Mouse (Mus musculus) limb, embryonic 10.5 days (tissue): Measurements from ENCODE around the gene Bri3. TPM values are rescaled to one million over a fixed set of nuclear protein-coding genes. Genes with fewer than 3 reads are reported as not detected.
"Not testable (repeated sequence)": the region's sequence is repeated elsewhere in the genome, so short reads cannot be mapped to it uniquely, and the experiment has no call there.

Source experiments
- DNase-seq: peaks from one replicate; pipeline ENCODE4 v3.0.0-alpha.2; 2017; ENCODE audit warnings: low spot score
- H3K27ac ChIP-seq: fragments of 300-500 bp; sonication (generic); 2 replicates; pipeline ENCODE4 v1.5.1; 2016; ENCODE audit warnings: mild to moderate bottlenecking
- H3K27me3 ChIP-seq: fragments of 300-500 bp; sonication (generic); 2 replicates; pipeline ENCODE4 v1.6.1; 2016; ENCODE audit warnings: low read depth, mild to moderate bottlenecking; ENCODE audit not compliant: poor library complexity, severe bottlenecking
- H3K36me3 ChIP-seq: fragments of 300-500 bp; sonication (generic); 2 replicates; pipeline ENCODE4 v1.6.1; 2016; ENCODE audit warnings: mild to moderate bottlenecking, moderate library complexity
- H3K4me1 ChIP-seq: fragments of 300-500 bp; sonication (generic); 2 replicates; pipeline ENCODE4 v1.6.1; 2016
- H3K4me3 ChIP-seq: fragments of 300-500 bp; sonication (generic); 2 replicates; pipeline ENCODE4 v1.5.1; 2016; ENCODE audit warnings: mild to moderate bottlenecking, moderate library complexity
- H3K9me3 ChIP-seq: fragments of 300-500 bp; sonication (generic); replicated peaks from 2 replicates; pipeline ENCODE4 v1.6.1; 2016; ENCODE audit warnings: mild to moderate bottlenecking
- WGBS: fragments of 180-500 bp; shearing (Covaris S2); methylation state at CpG from one replicate; pipeline ENCODE4 v1.1.7; 2016; 5-methylcytosine and 5-hydroxymethylcytosine counted together
- polyA plus RNA-seq: library from polyadenylated mRNA; unstranded; fragments of >200 nt; fragmentation: Nextera tagmentation; extraction: Ambion mirVana; gene quantifications from 2 replicates; pipeline ENCODE4 v1.2.1, GENCODE M21; 2016

Bri3 gene
- polyA plus RNA-seq, 1 experiment from 2014 or later, result 122 TPM

GRCm38 (mm10) chr5:144322717-144323116, 78.5 kb downstream of the Bri3 start:
- no peaks in the 10 kb centered on the region for H3K36me3 ChIP-seq
- H3K27me3 ChIP-seq, result no peaks in the 10 kb centered on the region
- 96% methylated on average over 3 of the region's 3 CpGs for WGBS
- no peak overlapping the region for H3K27ac ChIP-seq
- no peaks in the 10 kb centered on the region for H3K9me3 ChIP-seq
- H3K4me3 ChIP-seq, result no peak overlapping the region
- H3K4me1 ChIP-seq, result peaks cover 7% of the 10 kb centered on the region; the same call in 1 of the 2 replicates
- DNase-seq, result no peak

- Histone ChIP-seq H3K27ac (no peak overlapping the region), H3K9me3 (no peaks in the 10 kb centered on the region), H3K4me1 (no peaks in the 10 kb centered on the region), H3K36me3 (no peaks in the 10 kb centered on the region), H3K27me3 (no peaks in the 10 kb centered on the region), H3K4me3 (no peak overlapping the region)
- 89% methylated on average over 11 of the region's 11 CpGs for WGBS
- no peak for DNase-seq
Measured at GRCm38 (mm10) chr5:144334010-144334409, 89.8 kb downstream of the Bri3 start.

- WGBS, result 84% methylated on average over 6 of the region's 6 CpGs
- not testable (repeated sequence) for H3K9me3 ChIP-seq, H3K27ac ChIP-seq, H3K4me1 ChIP-seq, H3K27me3 ChIP-seq, H3K4me3 ChIP-seq, DNase-seq, H3K36me3 ChIP-seq
Measured at GRCm38 (mm10) chr5:144335357-144335756, 91.1 kb downstream of the Bri3 start.

DNA sequence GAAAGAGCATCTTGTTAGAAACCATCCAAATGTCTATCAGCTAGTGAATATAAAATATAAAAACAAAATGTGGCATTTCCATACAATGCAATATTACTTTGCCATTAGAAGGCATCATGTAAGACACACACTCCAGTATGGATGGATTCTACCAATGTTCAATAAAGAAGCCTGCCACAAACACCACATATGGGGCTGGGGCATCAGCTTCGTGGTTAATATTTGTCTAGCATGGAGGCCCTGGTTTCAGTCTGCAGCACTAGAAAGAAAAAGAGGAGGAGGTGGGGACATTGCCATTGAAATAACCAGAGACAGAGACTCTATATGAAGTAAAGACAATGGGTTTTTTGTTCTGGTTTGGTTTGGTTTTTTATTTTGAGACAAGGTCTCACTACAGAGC, 94.5 kb downstream of the Bri3 start:
- no peak for DNase-seq
- H3K27ac ChIP-seq, result no peak overlapping the region

GRCm38 (mm10) chr5:144341085-144341484, 96.8 kb downstream of the Bri3 start:
- Histone ChIP-seq H3K4me3 (no peak overlapping the region), H3K4me1 (no peaks in the 10 kb centered on the region), H3K36me3 (no peaks in the 10 kb centered on the region), H3K27me3 (no peaks in the 10 kb centered on the region), H3K27ac (no peak overlapping the region), H3K9me3 (no peaks in the 10 kb centered on the region)
- 82% methylated on average over 1 of the region's 1 CpGs for WGBS
- DNase-seq, result no peak

More for the DNA sequence above, 94.5 kb downstream of the Bri3 start:
- Histone ChIP-seq H3K9me3 (no peaks in the 10 kb centered on the region), H3K36me3 (no peaks in the 10 kb centered on the region), H3K4me1 (no peaks in the 10 kb centered on the region), H3K4me3 (no peak overlapping the region), H3K27me3 (no peaks in the 10 kb centered on the region)
- WGBS, result 82% methylated on average over 1 of the region's 1 CpGs

DNA sequence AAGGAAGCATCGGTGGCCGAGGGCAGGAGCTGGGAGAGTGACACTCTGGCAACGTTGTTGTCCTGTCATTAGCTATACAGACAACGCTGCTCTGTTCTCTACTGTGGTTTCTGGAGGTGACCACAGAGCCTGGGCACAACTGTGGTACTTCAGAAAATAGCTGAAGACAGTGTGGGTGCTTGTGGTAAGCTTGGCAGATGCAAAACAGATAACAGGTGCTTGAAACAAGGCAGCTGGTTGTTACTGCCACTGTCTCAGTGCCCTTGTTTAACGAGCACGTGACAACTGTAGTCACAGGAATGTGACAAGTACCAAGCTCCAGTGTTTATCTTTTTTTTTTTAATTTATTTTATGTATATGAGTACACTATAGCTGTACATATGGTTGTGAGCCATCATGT, 100.4 kb downstream of the Bri3 start:
- Histone ChIP-seq H3K36me3 (no peaks in the 10 kb centered on the region), H3K27me3 (no peaks in the 10 kb centered on the region), H3K27ac (no peak overlapping the region), H3K4me1 (no peaks in the 10 kb centered on the region), H3K9me3 (no peaks in the 10 kb centered on the region), H3K4me3 (no peak overlapping the region)
- DNase-seq, result no peak
- WGBS, result 91% methylated on average over 6 of the region's 6 CpGs

DNA sequence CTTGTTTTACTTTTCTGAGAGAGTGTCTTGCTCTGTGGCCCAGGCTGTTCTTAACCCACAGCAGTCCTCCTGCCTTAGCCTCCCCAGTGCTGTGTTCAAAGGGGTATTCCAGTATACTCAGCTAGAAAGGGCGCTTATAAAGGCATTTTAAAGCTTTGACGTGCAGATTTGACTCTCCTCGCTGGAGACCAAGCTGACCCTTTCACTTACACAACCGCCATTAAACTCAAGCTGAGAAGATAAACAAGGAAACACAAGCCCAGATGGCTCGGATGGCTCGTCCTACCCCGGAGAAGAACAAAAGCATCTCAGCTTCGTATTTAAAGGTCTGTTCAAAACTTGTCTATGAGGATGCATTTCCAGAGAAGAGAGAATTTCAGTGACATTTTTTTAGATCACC, 106.9 kb downstream of the Bri3 start:
- no peak for DNase-seq
- no peaks in the 10 kb centered on the region for H3K9me3 ChIP-seq
- H3K4me3 ChIP-seq, result no peak overlapping the region
- no peaks in the 10 kb centered on the region for H3K4me1 ChIP-seq
- 23% methylated on average over 8 of the region's 8 CpGs for WGBS
- no peaks in the 10 kb centered on the region for H3K36me3 ChIP-seq
- H3K27me3 ChIP-seq, result no peaks in the 10 kb centered on the region
- no peak overlapping the region for H3K27ac ChIP-seq

- Histone ChIP-seq H3K4me3 (no peak overlapping the region), H3K9me3 (no peaks in the 10 kb centered on the region), H3K4me1 (peaks cover 6% of the 10 kb centered on the region), H3K27me3 (peaks cover 6% of the 10 kb centered on the region; the same call in 1 of the 2 replicates), H3K36me3 (no peaks in the 10 kb centered on the region), H3K27ac (no peak overlapping the region)
- 91% methylated on average over 9 of the region's 9 CpGs for WGBS
- no peak for DNase-seq
Measured at GRCm38 (mm10) chr5:144352250-144353047, 108.2 kb downstream of the Bri3 start.

DNA sequence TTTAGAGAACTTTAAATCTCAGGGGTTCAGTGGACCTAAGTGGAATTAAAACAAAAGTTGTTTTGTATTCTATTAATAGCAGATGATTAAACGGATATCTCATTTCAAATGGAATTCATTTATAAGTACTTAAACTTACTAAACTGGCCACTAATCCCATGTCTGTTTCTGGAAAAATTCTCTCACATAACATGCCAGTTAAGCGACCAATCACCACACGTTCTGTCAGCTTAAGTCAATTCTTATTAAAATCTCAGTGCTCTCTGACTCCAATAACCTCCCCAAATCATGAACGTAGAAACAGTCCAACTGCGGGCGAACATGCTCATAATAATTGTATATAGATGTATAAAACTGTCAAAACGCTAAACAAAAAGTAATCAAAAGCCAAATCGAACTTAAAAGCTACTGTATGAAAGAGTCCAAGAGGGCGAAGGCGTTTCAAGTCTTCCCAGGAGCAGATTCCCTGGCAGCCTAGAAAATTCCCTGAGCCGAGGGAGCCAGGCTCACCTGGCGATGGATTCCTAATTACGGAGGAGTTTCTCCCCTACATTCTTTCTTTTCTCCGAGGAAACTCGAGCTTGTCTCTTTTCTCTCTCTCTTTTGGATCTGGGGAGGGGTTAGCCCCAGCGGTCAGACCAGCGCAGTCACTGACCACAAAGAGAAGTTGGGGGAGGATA, 112.7 kb downstream of the Bri3 start:
- peak overlapping the region; percentile 74 for H3K4me3 ChIP-seq
- no peaks in the 10 kb centered on the region for H3K36me3 ChIP-seq
- H3K27me3 ChIP-seq, result peaks cover 10% of the 10 kb centered on the region; the same call in 1 of the 2 replicates
- H3K27ac ChIP-seq, result peak overlapping the region; percentile 83; the same call in 1 of the 2 replicates
- 11% methylated on average over 17 of the region's 17 CpGs for WGBS
- H3K4me1 ChIP-seq, result peaks cover 20% of the 10 kb centered on the region
- H3K9me3 ChIP-seq, result no peaks in the 10 kb centered on the region
- no peak for DNase-seq

- Histone ChIP-seq H3K27ac (peak overlapping the region; percentile 83), H3K4me3 (peak overlapping the region; percentile 74), H3K27me3 (peaks cover 10% of the 10 kb centered on the region; the same call in 1 of the 2 replicates), H3K4me1 (peaks cover 20% of the 10 kb centered on the region), H3K36me3 (no peaks in the 10 kb centered on the region), H3K9me3 (no peaks in the 10 kb centered on the region)
- DNase-seq, result no peak
- WGBS, result under 1% methylated on average over 27 of the region's 27 CpGs
Measured at GRCm38 (mm10) chr5:144357551-144357880, 113.3 kb downstream of the Bri3 start.

DNA sequence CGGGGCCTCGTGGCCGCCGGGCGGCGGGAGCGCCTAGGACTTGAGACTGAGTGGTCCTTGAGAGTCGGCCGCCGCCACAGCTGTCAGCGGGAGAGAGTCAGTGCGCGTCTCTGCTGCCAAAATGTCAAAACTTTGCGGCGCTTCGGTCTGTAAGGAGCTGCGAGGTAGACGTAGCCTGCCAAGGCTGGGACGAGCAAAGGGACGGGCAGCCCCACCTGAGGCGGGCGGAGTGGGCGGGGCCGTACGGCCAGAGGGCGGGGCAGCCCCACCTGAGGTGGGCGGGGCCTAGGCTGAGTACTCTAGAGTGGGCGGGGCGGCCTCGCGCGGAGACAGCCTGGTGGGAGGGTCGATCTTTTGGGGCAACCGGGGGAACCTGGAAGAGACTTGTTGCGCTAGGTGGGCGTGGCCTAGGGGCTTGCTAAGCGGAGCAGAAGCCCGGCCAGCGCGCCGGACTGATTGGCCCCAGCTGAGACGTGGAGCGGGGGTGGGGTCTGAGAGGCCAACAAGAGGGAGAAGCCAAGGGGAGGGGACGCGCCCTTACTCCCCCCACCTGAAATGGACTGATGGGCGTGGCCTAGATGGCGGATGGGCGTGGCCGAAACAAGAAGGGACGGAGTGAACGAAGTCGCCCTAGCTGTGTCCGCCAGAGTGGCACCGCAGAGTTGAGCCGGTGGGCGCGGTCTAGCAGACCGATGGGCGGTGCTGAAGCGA, 113.8 kb downstream of the Bri3 start, which contains the start of gene Baiap2l1:
TSS of gene Baiap2l1 (minus strand) at position 232 of the 711 bp plus-strand sequence.
- Histone ChIP-seq H3K36me3 (no peaks in the 10 kb centered on the region), H3K27ac (peak within 1 kb of the TSS; percentile 83), H3K4me1 (peaks cover 20% of the 10 kb centered on the region), H3K4me3 (peak within 1 kb of the TSS; percentile 74), H3K27me3 (peaks cover 10% of the 10 kb centered on the region; the same call in 1 of the 2 replicates), H3K9me3 (no peaks in the 10 kb centered on the region)
- under 1% methylated on average over 60 of the region's 60 CpGs for WGBS
- DNase-seq, result peak; percentile 95

GRCm38 (mm10) chr5:144358592-144358917, 114.3 kb downstream of the Bri3 start:
- H3K4me3 ChIP-seq, result peak overlapping the region; percentile 74
- DNase-seq, result no peak
- WGBS, result 8% methylated on average over 10 of the region's 10 CpGs
- peaks cover 10% of the 10 kb centered on the region; the same call in 1 of the 2 replicates for H3K27me3 ChIP-seq
- no peaks in the 10 kb centered on the region for H3K36me3 ChIP-seq
- peak overlapping the region; percentile 83; the same call in 1 of the 2 replicates for H3K27ac ChIP-seq
- peaks cover 20% of the 10 kb centered on the region for H3K4me1 ChIP-seq
- no peaks in the 10 kb centered on the region for H3K9me3 ChIP-seq

GRCm38 (mm10) chr5:144359886-144360285, 115.6 kb downstream of the Bri3 start:
- WGBS, result 77% methylated on average over 6 of the region's 6 CpGs
- peaks cover 20% of the 10 kb centered on the region for H3K4me1 ChIP-seq
- DNase-seq, result no peak
- H3K4me3 ChIP-seq, result no peak overlapping the region
- H3K9me3 ChIP-seq, result no peaks in the 10 kb centered on the region
- H3K36me3 ChIP-seq, result no peaks in the 10 kb centered on the region
- H3K27me3 ChIP-seq, result peaks cover 10% of the 10 kb centered on the region; the same call in 1 of the 2 replicates
- no peak overlapping the region for H3K27ac ChIP-seq
